Mouse (Mus musculus) spleen, adult 2 months (tissue): ENCODE data around the gene Hnrnpl.

Experiments used
- CTCF ChIP-seq: fragments of 200-500 bp; IDR thresholded peaks from 2 replicates; pipeline ENCODE4 v1.5.1; 2011; ENCODE audit warnings: mild to moderate bottlenecking, inconsistent platforms; ENCODE audit not compliant: insufficient read depth, insufficient read length, insufficient replicate concordance; ENCODE audit errors: extremely low read depth
- POLR2A ChIP-seq: fragments of 200-500 bp; IDR thresholded peaks from 2 replicates; pipeline ENCODE4 v1.6.1; 2011; ENCODE audit warnings: low read depth, low read length, inconsistent platforms

GRCm38 (mm10) chr7:28791706-28792105 lies 16.6 kb upstream of the Hnrnpl start:
- TF ChIP-seq POLR2A (no peak), CTCF (no peak)
